Mouse (Mus musculus) liver, postnatal 0 days (tissue): Measurements from ENCODE around the gene Gm853.

Source experiments
- CTCF ChIP-seq: sonication (generic); IDR thresholded peaks from 2 replicates; pipeline ENCODE4 v1.5.1; 2016; ENCODE audit warnings: antibody characterized with exemption, low read depth
- EP300 ChIP-seq: IDR thresholded peaks from 2 replicates; pipeline ENCODE4 v1.6.1; 2016; ENCODE audit warnings: antibody characterized with exemption, low read depth, mild to moderate bottlenecking

GRCm38 (mm10) chr4:130166061-130166460 is 56.1 kb downstream of the Gm853 start:
- TF ChIP-seq EP300 (no peak), CTCF (no peak)
